Mouse (Mus musculus): ENCODE measurements around the gene Fermt3. TPM values are rescaled to one million over a fixed set of nuclear protein-coding genes. Genes with fewer than 3 reads are reported as not detected.

The Fermt3 gene
- polyA plus RNA-seq, 1 experiment from 2014 or later = 16.0 TPM

DNA sequence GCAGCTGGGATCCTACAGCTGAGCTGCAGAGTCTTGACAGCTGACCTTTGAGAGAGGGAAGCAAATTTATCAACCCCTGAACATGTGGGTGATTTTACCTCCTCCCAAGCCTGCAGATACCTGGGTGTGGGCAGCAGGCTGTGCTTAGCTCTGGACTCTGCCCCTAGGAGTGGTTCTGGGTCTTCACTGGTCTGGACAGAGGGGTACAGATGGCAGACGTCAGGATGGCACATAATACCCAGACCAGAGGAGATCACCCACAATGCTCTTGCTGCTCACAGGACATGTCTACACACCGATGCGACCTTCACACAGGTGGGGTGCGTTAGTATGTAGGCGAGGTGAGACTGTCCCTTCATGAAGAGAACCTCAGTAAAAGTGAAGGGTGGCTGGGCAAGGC, 69.7 kb downstream of the Fermt3 start:
- ATAC-seq = no peak
- Histone ChIP-seq H3K36me3 (ENCODE audit: insufficient read depth, low read length) (no peaks in the 10 kb centered on the region), H3K4me2 (replicated peaks; ENCODE audit: low read depth, low read length) (no peak overlapping the region), H3K27me3 (replicated peaks; ENCODE audit: insufficient read depth, low read length) (no peaks in the 10 kb centered on the region), H3K4me1 (ENCODE audit: insufficient read depth, low read depth, low read length) (peaks cover 16% of the 10 kb centered on the region; the same call in 1 of the 2 replicates), H3K9ac (replicated peaks; ENCODE audit: low read depth) (no peak overlapping the region), H3K27ac (ENCODE audit: low read length) (no peak overlapping the region), H3K9me3 (ENCODE audit: low read length) (no peaks in the 10 kb centered on the region), H3K4me3 (ENCODE audit: low read depth, low read length) (no peak overlapping the region)
- TF ChIP-seq EP300 (IDR thresholded peaks at IDR 0.05) = no peak
- no peak for TF ChIP-seq CTCF (IDR thresholded peaks at IDR 0.05)
- 83% methylated on average over 5 of the region's 5 CpGs for WGBS
- no peak for DNase-seq (ENCODE audit: low spot score)

Other genes with a start within 250 kb of the Fermt3 start
- gene Rps6ka4, start 178.8 kb downstream of the Fermt3 start, polyA plus RNA-seq (2015; fragmentation: Nextera tagmentation; extraction: Ambion mirVana) = 36.7 and 40.6 TPM in 2 replicates
- gene Ccdc88b, start 161.3 kb downstream of the Fermt3 start, polyA plus RNA-seq (2015; fragmentation: Nextera tagmentation; extraction: Ambion mirVana) = 2.9 and 6.3 TPM in 2 replicates
- gene Trmt112, start 109.8 kb downstream of the Fermt3 start, polyA plus RNA-seq (2015; fragmentation: Nextera tagmentation; extraction: Ambion mirVana) = 89.0 and 93.3 TPM in 2 replicates
- gene Prdx5, start 109.4 kb downstream of the Fermt3 start, polyA plus RNA-seq (2015; fragmentation: Nextera tagmentation; extraction: Ambion mirVana) = 437 and 450 TPM in 2 replicates
- 9.8 and 12.8 TPM in 2 replicates for gene Esrra, start 97.7 kb downstream of the Fermt3 start, polyA plus RNA-seq (2015; fragmentation: Nextera tagmentation; extraction: Ambion mirVana)
- gene Catsperz, start 94.1 kb downstream of the Fermt3 start, polyA plus RNA-seq (2015; fragmentation: Nextera tagmentation; extraction: Ambion mirVana) = 1.7 and 2.4 TPM in 2 replicates
- 0.12 and 0.30 TPM in 2 replicates for gene Kcnk4, start 85.0 kb downstream of the Fermt3 start, polyA plus RNA-seq (2015; fragmentation: Nextera tagmentation; extraction: Ambion mirVana)
- gene Bad, start 77.6 kb downstream of the Fermt3 start, polyA plus RNA-seq (2015; fragmentation: Nextera tagmentation; extraction: Ambion mirVana) = 106 TPM in 2 replicates
- gene Gpr137, start 77.0 kb downstream of the Fermt3 start, polyA plus RNA-seq (2015; fragmentation: Nextera tagmentation; extraction: Ambion mirVana) = 33.5 and 35.9 TPM in 2 replicates
- gene Ppp1r14b, start 44.5 kb downstream of the Fermt3 start, polyA plus RNA-seq (2015; fragmentation: Nextera tagmentation; extraction: Ambion mirVana) = 60.5 and 62.7 TPM in 2 replicates
- 33.6 and 40.7 TPM in 2 replicates for gene Plcb3, start 43.0 kb downstream of the Fermt3 start, polyA plus RNA-seq (2015; fragmentation: Nextera tagmentation; extraction: Ambion mirVana)
- 105 and 107 TPM in 2 replicates for gene Fkbp2, start 39.0 kb downstream of the Fermt3 start, polyA plus RNA-seq (2015; fragmentation: Nextera tagmentation; extraction: Ambion mirVana)
- gene Vegfb, start 31.8 kb downstream of the Fermt3 start, polyA plus RNA-seq (2015; fragmentation: Nextera tagmentation; extraction: Ambion mirVana) = 27.1 and 28.1 TPM in 2 replicates
- gene Dnajc4, start 26.9 kb downstream of the Fermt3 start, polyA plus RNA-seq (2015; fragmentation: Nextera tagmentation; extraction: Ambion mirVana) = 32.7 and 33.2 TPM in 2 replicates
- 21.0 and 24.9 TPM in 2 replicates for gene Nudt22, start 23.4 kb downstream of the Fermt3 start, polyA plus RNA-seq (2015; fragmentation: Nextera tagmentation; extraction: Ambion mirVana)
- gene Trpt1, start 23.3 kb downstream of the Fermt3 start, polyA plus RNA-seq (2015; fragmentation: Nextera tagmentation; extraction: Ambion mirVana) = 11.0 and 11.5 TPM in 2 replicates
- gene Stip1, start 20.5 kb upstream of the Fermt3 start, polyA plus RNA-seq (2015; fragmentation: Nextera tagmentation; extraction: Ambion mirVana) = 51.8 and 58.5 TPM in 2 replicates
- gene Macrod1, start 37.3 kb upstream of the Fermt3 start, polyA plus RNA-seq (2015; fragmentation: Nextera tagmentation; extraction: Ambion mirVana) = 16.0 and 19.4 TPM in 2 replicates
- gene Flrt1, start 86.3 kb upstream of the Fermt3 start, polyA plus RNA-seq (2015; fragmentation: Nextera tagmentation; extraction: Ambion mirVana) = 0.17 and 0.19 TPM in 2 replicates
- gene Otub1, start 186.8 kb upstream of the Fermt3 start, polyA plus RNA-seq (2015; fragmentation: Nextera tagmentation; extraction: Ambion mirVana) = 107 and 119 TPM in 2 replicates
- gene Cox8a, start 198.1 kb upstream of the Fermt3 start, polyA plus RNA-seq (2015; fragmentation: Nextera tagmentation; extraction: Ambion mirVana) = 889 and 976 TPM in 2 replicates
- gene Naa40, start 221.7 kb upstream of the Fermt3 start, polyA plus RNA-seq (2015; fragmentation: Nextera tagmentation; extraction: Ambion mirVana) = 16.6 and 17.7 TPM in 2 replicates
- 1.3 and 1.5 TPM in 2 replicates for gene Rcor2, start 247.9 kb upstream of the Fermt3 start, polyA plus RNA-seq (2015; fragmentation: Nextera tagmentation; extraction: Ambion mirVana)